Mouse (Mus musculus) testis, adult 10 weeks (tissue): ENCODE results near the gene Ankrd13d. TPM values are rescaled to one million over a fixed set of nuclear protein-coding genes. Genes with fewer than 3 reads are reported as not detected.

Source experiments
- polyA plus RNA-seq: library from polyadenylated mRNA; stranded (reverse); fragments of 350-450 nt; fragmentation: Illumina TruSeq; extraction: RNeasy Lipid Tissue Mini Kit (QIAGEN cat#74804); gene quantifications from one replicate; pipeline ENCODE4 v1.2.3, GENCODE M21; 2014; ENCODE audit warnings: low read depth, low replicate concordance

The Ankrd13d gene
- polyA plus RNA-seq: not detected

DNA sequence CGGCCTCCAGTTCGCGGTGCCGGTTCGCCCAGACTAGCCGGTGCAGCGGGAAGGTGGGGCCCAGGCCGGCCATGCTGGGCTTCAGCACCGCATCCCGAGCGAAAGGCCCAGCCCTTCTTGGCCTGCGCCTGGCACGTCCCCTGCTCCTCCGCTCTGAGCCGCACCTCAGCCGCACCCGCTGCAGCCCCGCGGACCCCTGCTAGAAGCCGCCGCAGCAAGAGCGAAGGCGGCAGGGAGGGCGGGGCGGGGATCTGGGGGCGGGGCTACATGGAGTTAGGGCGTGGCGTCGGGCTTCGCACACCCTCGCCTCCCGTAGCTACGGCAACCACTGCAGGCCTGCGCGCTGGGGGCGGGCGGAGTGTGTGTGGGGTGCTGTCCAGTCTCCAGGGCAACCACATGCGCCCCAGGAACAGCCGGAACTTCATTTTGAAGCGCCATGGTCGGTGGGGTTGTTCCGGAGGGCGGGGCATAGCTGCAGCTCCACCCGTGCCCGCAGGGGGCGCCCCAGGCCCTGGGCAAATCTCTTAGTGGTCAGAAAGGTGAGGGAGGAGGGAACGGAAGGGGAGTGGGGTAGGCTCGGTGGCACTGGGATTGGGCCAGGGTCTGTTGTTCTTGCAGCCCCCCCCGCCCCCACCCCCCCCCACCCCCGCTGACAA is at the start of gene Ankrd13d:
Gene Ankrd13d, minus strand, starts transcription at position 240 of the 656 bp plus-strand sequence.

GRCm38 (mm10) chr19:4306190-4306577 is 23.2 kb upstream of the Ankrd13d start, which contains the start of gene Grk2:
Gene Grk2, minus strand, starts transcription at chr19:4306222.

DNA sequence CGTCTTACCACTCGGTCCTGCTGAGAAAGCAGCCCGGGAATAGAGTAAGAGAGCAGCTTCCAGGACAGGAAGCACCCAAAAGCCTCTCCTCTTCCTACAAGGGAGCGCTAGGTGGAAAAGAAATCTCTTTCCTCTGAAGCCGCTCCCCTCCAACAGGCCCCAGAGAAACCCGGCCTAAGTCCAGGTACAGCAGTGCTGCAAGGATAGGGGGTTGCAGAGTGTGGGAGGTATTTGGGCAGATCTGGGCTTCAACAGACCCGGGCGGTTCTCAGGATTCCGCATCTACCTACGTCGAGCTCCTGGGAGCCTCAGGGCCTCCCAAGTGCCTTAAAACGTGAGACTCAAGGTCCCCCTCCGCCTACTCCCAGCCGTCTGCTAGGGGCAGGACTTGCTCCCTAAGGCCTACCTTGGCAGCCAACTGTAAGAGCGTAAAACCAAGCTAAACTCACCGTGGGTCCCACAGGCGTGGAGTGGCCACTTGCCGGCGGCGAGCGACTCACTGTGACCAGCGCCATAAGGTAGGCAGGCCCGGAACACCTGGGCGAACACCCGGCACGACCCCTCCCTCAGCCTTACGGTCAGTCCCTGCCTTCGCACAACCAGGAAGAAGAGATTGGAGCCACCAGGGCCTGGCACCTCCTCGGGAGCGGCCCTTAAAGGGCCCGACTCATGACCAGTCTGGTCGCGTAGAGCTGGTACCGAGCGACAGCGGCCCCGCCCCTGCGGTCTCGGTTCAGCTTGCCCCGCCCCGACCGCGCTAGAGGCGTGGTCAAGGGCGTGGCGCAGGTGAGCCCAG is 14.2 kb downstream of the Ankrd13d start, which contains the start of gene Ssh3:
Gene Ssh3, minus strand, starts transcription at position 615 of the 796 bp plus-strand sequence.

GRCm38 (mm10) chr19:4231253-4232185 is 51.4 kb downstream of the Ankrd13d start, which contains the start of gene Pold4:
Gene Pold4, plus strand, starts transcription at chr19:4231899.

Other genes starting within 250 kb of the Ankrd13d start
- 5.3 TPM for gene Gstp1, start 245.2 kb downstream of the Ankrd13d start, polyA plus RNA-seq
- gene Gstp2, start 237.1 kb downstream of the Ankrd13d start, polyA plus RNA-seq: not detected
- gene Gstp3, start 223.6 kb downstream of the Ankrd13d start, polyA plus RNA-seq: not detected
- gene Cabp2, start 201.6 kb downstream of the Ankrd13d start, polyA plus RNA-seq: not detected
- gene Cdk2ap2, start 186.0 kb downstream of the Ankrd13d start, polyA plus RNA-seq: 1.1 TPM
- 0.81 TPM for gene Pitpnm1, start 183.1 kb downstream of the Ankrd13d start, polyA plus RNA-seq
- gene Aip, start 157.3 kb downstream of the Ankrd13d start, polyA plus RNA-seq: 0.62 TPM
- gene Gpr152, start 143.3 kb downstream of the Ankrd13d start, polyA plus RNA-seq: not detected
- gene Cabp4, start 139.1 kb downstream of the Ankrd13d start, polyA plus RNA-seq: 0.14 TPM
- 16.9 TPM for gene Coro1b, start 134.5 kb downstream of the Ankrd13d start, polyA plus RNA-seq
- gene Ptprcap, start 129.5 kb downstream of the Ankrd13d start, polyA plus RNA-seq: 1.9 TPM
- 0.71 TPM for gene Rps6kb2, start 119.8 kb downstream of the Ankrd13d start, polyA plus RNA-seq
- gene Carns1, start 107.7 kb downstream of the Ankrd13d start, polyA plus RNA-seq: 0.43 TPM
- not detected for gene Tbc1d10c, start 91.9 kb downstream of the Ankrd13d start, polyA plus RNA-seq
- 15.9 TPM for gene Ppp1ca, start 91.1 kb downstream of the Ankrd13d start, polyA plus RNA-seq
- 1.2 TPM for gene Rad9a, start 81.5 kb downstream of the Ankrd13d start, polyA plus RNA-seq
- gene Clcf1, start 68.9 kb downstream of the Ankrd13d start, polyA plus RNA-seq: 0.20 TPM
- not detected for gene AC109138.7, start 68.8 kb downstream of the Ankrd13d start, polyA plus RNA-seq
- gene Pold4, start 51.2 kb downstream of the Ankrd13d start, polyA plus RNA-seq: not detected
- gene Ssh3, start 14.0 kb downstream of the Ankrd13d start, polyA plus RNA-seq: 0.39 TPM
- 3.2 TPM for gene Grk2, start 23.1 kb upstream of the Ankrd13d start, polyA plus RNA-seq
- gene Kdm2a, start 115.1 kb upstream of the Ankrd13d start, polyA plus RNA-seq: 49.2 TPM
- 0.31 TPM for gene Rhod, start 156.3 kb upstream of the Ankrd13d start, polyA plus RNA-seq
- gene Syt12, start 194.3 kb upstream of the Ankrd13d start, polyA plus RNA-seq: not detected
- 0.18 TPM for gene 2010003K11Rik, start 215.4 kb upstream of the Ankrd13d start, polyA plus RNA-seq
- 0.39 TPM for gene Pcx, start 227.3 kb upstream of the Ankrd13d start, polyA plus RNA-seq